1 mouse cellular context compared by ENCODE assay signal in genomic region chr10:82697305-82697898, GRCm38 (mm10).
A peak's percentile ranks its signal among the peaks of the same experiment; 100 is the strongest.
TF ChIP-seq lines count a peak whose summit lies in the region.

No protein-coding gene starts in this region.

TF ChIP-seq in MEL, 35 proteins besides CTCF, POLR2A, EP300 and RAD21 (continued from another document):
- TF ChIP-seq MYC (IDR thresholded peaks at IDR 0.05; ENCODE audit: low read depth, low read length) = peak; percentile 67; the same call in 1 of the 2 replicates
- no peak for TF ChIP-seq ZC3H11A (IDR thresholded peaks at IDR 0.05; ENCODE audit: low read depth, low read length)
- no peak; the same call in 1 of the 2 replicates for TF ChIP-seq CHD1 (IDR thresholded peaks at IDR 0.05; ENCODE audit: low read depth, low read length)
- peak; percentile 70 for TF ChIP-seq ELF1 (IDR thresholded peaks at IDR 0.05; ENCODE audit: low read depth, low read length)
- TF ChIP-seq CHD2 (IDR thresholded peaks at IDR 0.05; ENCODE audit: low read length) = 0 out of 2 replicates have a peak, but pooled peaks have one; percentile 36
- TF ChIP-seq ZMIZ1 (IDR thresholded peaks at IDR 0.05; ENCODE audit: low read depth, low read length) = peak; percentile 47; the same call in 1 of the 2 replicates
TF ChIP-seq in MEL: peak in this region for 20.
